Mouse (Mus musculus) midbrain, postnatal 0 days (tissue): ENCODE results near the gene Tek. TPM values are rescaled to one million over a fixed set of nuclear protein-coding genes. Genes with fewer than 3 reads are reported as not detected.

Experiments
- ATAC-seq: fragments of 200-750 bp; cut with Nextera tagmentation; 2 replicates; pipeline ENCODE4 v1.8.0; 2017; ENCODE audit warnings: moderate number of reproducible peaks, mild to moderate bottlenecking, moderate TSS enrichment, moderate library complexity; ENCODE audit not compliant: low FRiP score
- DNase-seq: peaks from one replicate; pipeline ENCODE4 v3.0.0-alpha.2; 2015; ENCODE audit warnings: low spot score
- H3K27ac ChIP-seq: fragments of 300-500 bp; sonication (generic); 2 replicates; pipeline ENCODE4 v1.5.1; 2014; ENCODE audit warnings: low read depth, mild to moderate bottlenecking, low read length, mixed read lengths
- H3K27me3 ChIP-seq: fragments of 300-500 bp; sonication (generic); 2 replicates; pipeline ENCODE4 v1.6.1; 2014; ENCODE audit warnings: low read length, control low read depth, mixed read lengths; ENCODE audit not compliant: insufficient read depth
- H3K36me3 ChIP-seq: fragments of 300-500 bp; sonication (generic); 2 replicates; pipeline ENCODE4 v1.6.1; 2014; ENCODE audit warnings: low read length, control low read depth, mixed read lengths; ENCODE audit not compliant: insufficient read depth
- H3K4me1 ChIP-seq: fragments of 300-500 bp; sonication (generic); 2 replicates; pipeline ENCODE4 v1.6.1; 2014; ENCODE audit warnings: mild to moderate bottlenecking, control low read depth, antibody characterized with exemption, low read length, mixed read lengths; ENCODE audit not compliant: insufficient read depth
- H3K4me2 ChIP-seq: fragments of 300-500 bp; sonication (generic); 2 replicates; pipeline ENCODE4 v1.6.1; 2014; ENCODE audit warnings: low read depth, mild to moderate bottlenecking, low read length, mixed read lengths; ENCODE audit not compliant: poor library complexity, severe bottlenecking
- H3K4me3 ChIP-seq: fragments of 300-500 bp; sonication (generic); 2 replicates; pipeline ENCODE4 v1.5.1; 2014; ENCODE audit warnings: low read depth, mild to moderate bottlenecking, low read length, moderate library complexity
- H3K9ac ChIP-seq: fragments of 300-500 bp; sonication (generic); replicated peaks from 2 replicates; pipeline ENCODE4 v1.6.1; 2014; ENCODE audit warnings: mild to moderate bottlenecking, low read length, moderate library complexity, mixed read lengths; ENCODE audit not compliant: poor library complexity, severe bottlenecking
- H3K9me3 ChIP-seq: fragments of 300-500 bp; sonication (generic); 2 replicates; pipeline ENCODE4 v1.6.1; 2016; ENCODE audit warnings: low read length, control low read depth
- CTCF ChIP-seq: IDR thresholded peaks from 2 replicates; pipeline ENCODE4 v1.5.1; 2016; ENCODE audit warnings: antibody characterized with exemption, mild to moderate bottlenecking
- WGBS: fragments of 180-500 bp; shearing (Covaris S2); extraction: QIAGEN DNeasy Blood & Tissue Kit; methylation state at CpG from one replicate; pipeline ENCODE4 v1.1.7; 2014; 5-methylcytosine and 5-hydroxymethylcytosine counted together
- polyA plus RNA-seq: library from polyadenylated mRNA; unstranded; fragments of >200 nt; fragmentation: Nextera tagmentation; extraction: Ambion mirVana; gene quantifications from 2 replicates; pipeline ENCODE4 v1.2.1, GENCODE M21; 2015
- total RNA-seq: library from RNA; depleted of rRNA; stranded (reverse); fragments of >200 nt; gene quantifications from 2 replicates; pipeline ENCODE4 v1.2.3, GENCODE M21; 2014

Tek gene
- total and polyA plus RNA-seq, 2 experiments from 2014 or later = 6.9 to 8.0 TPM

DNA sequence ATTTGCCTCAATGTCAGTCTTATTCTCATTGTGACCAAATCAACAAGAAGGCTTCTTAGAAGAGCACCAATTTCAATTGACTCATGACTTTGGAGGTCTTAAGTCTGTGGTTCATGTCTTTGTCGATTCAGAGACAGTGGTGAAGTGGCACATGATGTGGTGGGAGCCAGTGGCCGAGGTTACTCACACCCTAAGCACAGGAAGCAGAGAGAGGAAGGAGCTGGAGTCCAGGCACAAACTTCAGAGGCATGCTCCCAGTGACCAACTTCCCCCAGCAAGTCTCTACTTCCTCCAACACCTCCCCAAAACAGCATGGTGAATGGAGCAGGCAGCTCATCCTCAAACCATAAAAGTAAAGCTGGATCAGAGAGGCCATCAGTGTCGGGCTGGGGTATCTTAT is 29.5 kb downstream of the Tek start:
- H3K4me1 ChIP-seq = no peaks in the 10 kb centered on the region
- H3K9ac ChIP-seq = no peak overlapping the region
- DNase-seq (no peak), ATAC-seq (no peak)
- H3K27ac ChIP-seq = no peak overlapping the region
- no peaks in the 10 kb centered on the region for H3K27me3 ChIP-seq
- WGBS = 79% methylated on average over 3 of the region's 3 CpGs
- no peak overlapping the region for H3K4me3 ChIP-seq
- TF ChIP-seq CTCF = no peak
- no peaks in the 10 kb centered on the region for H3K36me3 ChIP-seq
- H3K4me2 ChIP-seq = no peak overlapping the region
- no peaks in the 10 kb centered on the region for H3K9me3 ChIP-seq

DNA sequence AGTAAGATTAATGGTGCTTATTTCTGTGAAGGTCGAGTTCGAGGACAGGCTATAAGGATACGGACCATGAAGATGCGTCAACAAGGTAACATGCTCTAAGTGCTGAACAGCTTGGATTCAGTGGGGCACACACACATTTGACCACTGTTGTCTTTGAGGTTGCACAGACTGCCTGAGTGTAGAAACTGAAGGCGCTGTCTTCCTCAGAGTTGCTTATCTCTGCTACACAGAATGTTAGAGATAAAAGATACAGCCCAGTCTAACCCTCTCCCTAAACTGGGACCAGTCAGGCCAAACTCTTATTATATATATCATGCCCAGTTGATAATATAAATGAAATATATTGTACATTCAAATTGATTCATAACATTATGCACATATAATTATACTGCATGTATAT is 42.0 kb downstream of the Tek start:
- Histone ChIP-seq H3K4me3 (no peak overlapping the region), H3K36me3 (no peaks in the 10 kb centered on the region), H3K9ac (no peak overlapping the region), H3K27me3 (no peaks in the 10 kb centered on the region), H3K4me1 (no peaks in the 10 kb centered on the region), H3K4me2 (no peak overlapping the region), H3K9me3 (no peaks in the 10 kb centered on the region), H3K27ac (no peak overlapping the region)
- no peak for ATAC-seq
- no peak for DNase-seq
- 95% methylated on average over 5 of the region's 5 CpGs for WGBS
- TF ChIP-seq CTCF = no peak

DNA sequence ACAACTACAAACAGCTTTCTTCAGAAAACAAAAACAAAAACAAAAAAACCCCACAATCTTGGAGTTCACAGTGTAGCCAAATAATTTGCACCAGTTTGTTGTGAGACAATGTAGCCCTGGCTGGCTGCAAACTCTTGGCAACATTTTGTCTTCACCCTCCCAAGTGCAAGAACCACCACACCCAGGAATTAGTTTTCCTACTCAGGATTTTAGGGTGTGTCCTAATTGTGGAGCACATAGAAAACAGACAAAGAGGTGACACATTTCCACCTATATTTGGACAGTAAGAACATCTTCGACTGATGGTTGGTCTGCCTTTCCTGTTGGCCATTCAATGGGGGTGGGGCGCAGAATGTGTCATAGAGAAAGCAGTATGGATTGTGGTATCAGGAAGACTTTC is 46.8 kb downstream of the Tek start:
- no peak overlapping the region for H3K4me2 ChIP-seq
- H3K4me3 ChIP-seq = no peak overlapping the region
- no peak overlapping the region for H3K27ac ChIP-seq
- ATAC-seq = no peak
- H3K9ac ChIP-seq = no peak overlapping the region
- no peaks in the 10 kb centered on the region for H3K9me3 ChIP-seq
- H3K27me3 ChIP-seq = no peaks in the 10 kb centered on the region
- DNase-seq = no peak
- no peaks in the 10 kb centered on the region for H3K4me1 ChIP-seq
- H3K36me3 ChIP-seq = no peaks in the 10 kb centered on the region
- TF ChIP-seq CTCF = no peak
- 95% methylated on average over 2 of the region's 2 CpGs for WGBS

DNA sequence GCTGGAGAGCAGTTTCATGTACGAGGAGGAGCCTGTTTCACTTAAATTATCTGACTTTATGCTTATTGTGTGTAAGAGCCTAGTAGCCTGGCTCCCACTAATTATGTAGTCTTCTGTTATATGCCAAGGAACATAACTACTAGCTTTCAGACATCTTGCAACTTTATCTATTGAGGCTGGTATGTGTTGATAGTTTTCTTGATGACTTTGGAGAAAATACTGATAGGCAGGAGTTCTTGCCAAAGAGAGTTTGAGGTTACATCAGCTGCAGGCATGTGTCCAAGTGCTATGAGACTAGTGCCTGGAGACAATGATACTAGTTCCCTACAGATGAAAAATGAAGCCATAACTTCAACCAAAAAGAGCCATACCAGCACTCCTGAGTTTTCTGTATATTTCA is 64.1 kb downstream of the Tek start:
- Histone ChIP-seq H3K9me3 (no peaks in the 10 kb centered on the region), H3K27me3 (no peaks in the 10 kb centered on the region), H3K4me1 (no peaks in the 10 kb centered on the region), H3K27ac (no peak overlapping the region), H3K4me3 (no peak overlapping the region), H3K36me3 (no peaks in the 10 kb centered on the region), H3K9ac (no peak overlapping the region), H3K4me2 (no peak overlapping the region)
- ATAC-seq = no peak
- TF ChIP-seq CTCF = no peak
- 68% methylated on average over 1 of the region's 1 CpGs for WGBS
- DNase-seq = no peak

DNA sequence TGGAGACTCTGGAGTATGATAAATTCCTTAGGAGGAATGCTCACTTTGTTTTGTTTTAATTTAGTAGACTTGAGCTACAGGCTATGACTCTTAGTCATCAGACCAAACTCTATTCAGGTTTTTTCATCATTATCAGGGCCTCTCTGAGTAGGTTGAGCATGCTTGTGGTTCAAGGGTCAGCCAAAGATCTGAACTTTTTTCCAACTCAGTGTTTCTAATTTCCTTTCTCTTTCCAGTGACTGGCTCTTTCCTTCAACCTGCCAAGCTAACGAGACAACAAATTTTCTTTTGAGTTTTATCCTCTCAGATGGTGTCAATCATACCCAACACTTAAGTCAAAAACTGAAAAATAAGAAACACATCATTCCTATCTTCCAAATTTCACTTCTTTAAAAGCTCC is 71.5 kb downstream of the Tek start:
- Histone ChIP-seq H3K36me3 (no peaks in the 10 kb centered on the region), H3K9me3 (no peaks in the 10 kb centered on the region), H3K9ac (no peak overlapping the region), H3K4me2 (no peak overlapping the region), H3K4me1 (no peaks in the 10 kb centered on the region), H3K27me3 (no peaks in the 10 kb centered on the region), H3K27ac (no peak overlapping the region), H3K4me3 (no peak overlapping the region)
- DNase-seq (no peak), ATAC-seq (no peak)
- WGBS = 81% methylated on average over 1 of the region's 1 CpGs
- TF ChIP-seq CTCF = no peak

DNA sequence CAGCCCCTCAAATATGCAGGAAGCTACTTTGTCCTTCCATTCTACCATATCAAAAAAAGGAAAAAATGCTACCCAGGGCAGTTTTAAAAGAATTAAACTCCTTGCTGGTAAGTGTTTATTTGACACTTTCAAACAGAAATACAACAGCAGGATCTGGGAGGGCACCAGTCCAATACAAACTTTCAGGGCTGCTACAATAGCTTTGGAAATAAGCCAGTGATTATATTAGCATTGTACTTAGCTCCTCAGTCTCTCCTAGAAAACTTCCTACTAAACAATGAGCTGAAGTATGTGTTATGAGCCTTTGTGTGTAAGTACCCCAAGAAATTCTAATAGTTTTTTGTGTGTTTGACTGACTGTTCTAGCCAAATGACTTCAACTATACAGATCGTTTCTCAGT is 87.8 kb downstream of the Tek start:
- H3K4me1 ChIP-seq = no peaks in the 10 kb centered on the region
- no peak overlapping the region for H3K9ac ChIP-seq
- DNase-seq (no peak), ATAC-seq (no peak)
- no peaks in the 10 kb centered on the region for H3K36me3 ChIP-seq
- WGBS = 71% methylated on average over 1 of the region's 1 CpGs
- no peak overlapping the region for H3K27ac ChIP-seq
- no peak overlapping the region for H3K4me3 ChIP-seq
- no peaks in the 10 kb centered on the region for H3K27me3 ChIP-seq
- no peak overlapping the region for H3K4me2 ChIP-seq
- 0 out of 2 replicates have a peak, but pooled peaks cover 3% of the 10 kb centered on the region for H3K9me3 ChIP-seq
- no peak for TF ChIP-seq CTCF
